Mouse (Mus musculus) embryonic fibroblast, embryonic 13.5 days (primary cell): ENCODE results near the gene Man1a2. TPM values are rescaled to one million over a fixed set of nuclear protein-coding genes. Genes with fewer than 3 reads are reported as not detected.

Source experiments
- H3K27ac ChIP-seq: 2 replicates; pipeline ENCODE4 v1.5.1; 2012; ENCODE audit warnings: low read length, control low read depth, inconsistent platforms; ENCODE audit not compliant: insufficient read depth
- H3K4me1 ChIP-seq: 2 replicates; pipeline ENCODE4 v1.6.1; 2011; ENCODE audit warnings: low read length; ENCODE audit not compliant: control insufficient read depth, insufficient read depth
- H3K4me3 ChIP-seq: 2 replicates; pipeline ENCODE4 v1.5.1; 2011; ENCODE audit warnings: mild to moderate bottlenecking, control low read depth, low read length; ENCODE audit not compliant: insufficient read depth
- CTCF ChIP-seq: IDR thresholded peaks from 2 replicates; pipeline ENCODE4 v1.5.1; 2011; ENCODE audit warnings: mild to moderate bottlenecking, control low read depth, low read length, moderate library complexity, borderline replicate concordance; ENCODE audit not compliant: insufficient read depth
- POLR2A ChIP-seq: IDR thresholded peaks from 2 replicates; pipeline ENCODE4 v1.6.1; 2011; ENCODE audit warnings: low read depth, mild to moderate bottlenecking, control low read depth, low read length, moderate library complexity
- polyA plus RNA-seq: library from polyadenylated mRNA; stranded (reverse); fragments of >200 nt; gene quantifications from 2 replicates; pipeline ENCODE4 v1.2.4, GENCODE M21; 2011; ENCODE audit warnings: low read depth; ENCODE audit not compliant: missing spikeins, insufficient read length

Man1a2 gene
- polyA plus RNA-seq, 1 experiment = 148 TPM

- TF ChIP-seq CTCF (no peak), POLR2A (no peak)
- Histone ChIP-seq H3K4me1 (no peaks in the 10 kb centered on the region), H3K27ac (no peak overlapping the region)
These were observed 43.7 kb downstream of the Man1a2 start for GRCm38 (mm10) chr3:100641581-100641980.

GRCm38 (mm10) chr3:100636255-100636654 is 49.0 kb downstream of the Man1a2 start:
- TF ChIP-seq POLR2A (no peak), CTCF (no peak)
- H3K4me1 ChIP-seq = no peaks in the 10 kb centered on the region
- peak overlapping the region; percentile 16; the same call in 1 of the 2 replicates for H3K27ac ChIP-seq
- no peak overlapping the region for H3K4me3 ChIP-seq

More at GRCm38 (mm10) chr3:100641581-100641980, 43.7 kb downstream of the Man1a2 start:
- no peak overlapping the region for H3K4me3 ChIP-seq

GRCm38 (mm10) chr3:100634821-100635220 is 50.5 kb downstream of the Man1a2 start:
- no peak for TF ChIP-seq POLR2A
- H3K4me1 ChIP-seq = no peaks in the 10 kb centered on the region
- H3K4me3 ChIP-seq = no peak overlapping the region

GRCm38 (mm10) chr3:100618511-100618910 is 66.8 kb downstream of the Man1a2 start:
- TF ChIP-seq CTCF = no peak
- no peak for TF ChIP-seq POLR2A

More at GRCm38 (mm10) chr3:100634821-100635220, 50.5 kb downstream of the Man1a2 start:
- no peak overlapping the region for H3K27ac ChIP-seq

GRCm38 (mm10) chr3:100610916-100611315 is 74.4 kb downstream of the Man1a2 start:
- no peak overlapping the region for H3K27ac ChIP-seq
- no peak overlapping the region for H3K4me3 ChIP-seq
- H3K4me1 ChIP-seq = no peaks in the 10 kb centered on the region
- TF ChIP-seq CTCF (no peak), POLR2A (no peak)

More at GRCm38 (mm10) chr3:100618511-100618910, 66.8 kb downstream of the Man1a2 start:
- H3K4me1 ChIP-seq = no peaks in the 10 kb centered on the region
- H3K4me3 ChIP-seq = no peak overlapping the region
- no peak overlapping the region for H3K27ac ChIP-seq

- no peak for TF ChIP-seq POLR2A
- no peak for TF ChIP-seq CTCF
- no peak overlapping the region for H3K27ac ChIP-seq
- no peak overlapping the region for H3K4me3 ChIP-seq
- H3K4me1 ChIP-seq = no peaks in the 10 kb centered on the region
These were observed 80.8 kb downstream of the Man1a2 start for GRCm38 (mm10) chr3:100604539-100604938.

GRCm38 (mm10) chr3:100599265-100599820 is 86.0 kb downstream of the Man1a2 start:
- no peaks in the 10 kb centered on the region for H3K4me1 ChIP-seq
- no peak overlapping the region for H3K4me3 ChIP-seq
- TF ChIP-seq CTCF = no peak
- no peak for TF ChIP-seq POLR2A
- H3K27ac ChIP-seq = no peak overlapping the region

GRCm38 (mm10) chr3:100591053-100591452 is 94.2 kb downstream of the Man1a2 start:
- no peak for TF ChIP-seq CTCF
- TF ChIP-seq POLR2A = no peak
- no peak overlapping the region for H3K27ac ChIP-seq
- no peaks in the 10 kb centered on the region for H3K4me1 ChIP-seq
- H3K4me3 ChIP-seq = no peak overlapping the region

- no peak overlapping the region for H3K27ac ChIP-seq
- H3K4me1 ChIP-seq = no peaks in the 10 kb centered on the region
- no peak overlapping the region for H3K4me3 ChIP-seq
- TF ChIP-seq POLR2A = no peak
- no peak for TF ChIP-seq CTCF
These were observed 102.5 kb downstream of the Man1a2 start for GRCm38 (mm10) chr3:100582721-100583355.

- TF ChIP-seq POLR2A = no peak
- no peak for TF ChIP-seq CTCF
- H3K27ac ChIP-seq = no peak overlapping the region
- H3K4me1 ChIP-seq = no peaks in the 10 kb centered on the region
- no peak overlapping the region for H3K4me3 ChIP-seq
These were observed 112.6 kb downstream of the Man1a2 start for GRCm38 (mm10) chr3:100572571-100573183.
